Mouse (Mus musculus) yolk sac, embryonic 10.5 days (tissue): ENCODE measurements at regions not wholly inside any gene's neighbourhood (a gene's known extent, or its start where the extent isn't known, plus 50 kb on each side); places are given as distances from the start of the nearest gene placed in this dataset.

ENCODE experiments used
- DNase-seq: peaks from one replicate; pipeline ENCODE4 v3.0.0-alpha.2; 2017; ENCODE audit warnings: low spot score

GRCm38 (mm10) chr11:32978899-32979298, 154.5 kb upstream of the Smim23 start:
- DNase-seq = no peak

GRCm38 (mm10) chr11:32976572-32976971, 152.2 kb upstream of the Smim23 start:
- DNase-seq = no peak

- no peak for DNase-seq
Measured at GRCm38 (mm10) chr11:32973453-32973852, 149.0 kb upstream of the Smim23 start.

DNA sequence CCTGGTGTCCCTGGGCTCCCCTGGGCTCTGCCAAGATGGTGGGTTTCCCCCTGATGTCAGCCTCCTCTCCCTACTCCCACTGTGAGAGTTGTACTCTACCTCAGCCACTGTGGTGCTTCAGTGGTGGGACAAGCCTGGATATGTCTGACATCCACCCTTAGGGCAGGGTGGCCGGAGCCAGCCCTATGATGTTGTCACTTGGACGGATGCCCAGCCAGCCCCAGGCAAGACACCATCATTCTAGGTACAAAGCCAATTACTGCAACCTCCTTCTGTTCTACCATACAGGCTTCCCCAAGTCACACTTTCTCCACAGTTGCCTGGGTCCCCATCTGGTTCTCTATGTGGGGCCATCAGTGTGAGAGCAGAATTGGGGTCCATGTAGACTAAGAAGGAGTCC, 141.0 kb upstream of the Smim23 start:
- DNase-seq = no peak

DNA sequence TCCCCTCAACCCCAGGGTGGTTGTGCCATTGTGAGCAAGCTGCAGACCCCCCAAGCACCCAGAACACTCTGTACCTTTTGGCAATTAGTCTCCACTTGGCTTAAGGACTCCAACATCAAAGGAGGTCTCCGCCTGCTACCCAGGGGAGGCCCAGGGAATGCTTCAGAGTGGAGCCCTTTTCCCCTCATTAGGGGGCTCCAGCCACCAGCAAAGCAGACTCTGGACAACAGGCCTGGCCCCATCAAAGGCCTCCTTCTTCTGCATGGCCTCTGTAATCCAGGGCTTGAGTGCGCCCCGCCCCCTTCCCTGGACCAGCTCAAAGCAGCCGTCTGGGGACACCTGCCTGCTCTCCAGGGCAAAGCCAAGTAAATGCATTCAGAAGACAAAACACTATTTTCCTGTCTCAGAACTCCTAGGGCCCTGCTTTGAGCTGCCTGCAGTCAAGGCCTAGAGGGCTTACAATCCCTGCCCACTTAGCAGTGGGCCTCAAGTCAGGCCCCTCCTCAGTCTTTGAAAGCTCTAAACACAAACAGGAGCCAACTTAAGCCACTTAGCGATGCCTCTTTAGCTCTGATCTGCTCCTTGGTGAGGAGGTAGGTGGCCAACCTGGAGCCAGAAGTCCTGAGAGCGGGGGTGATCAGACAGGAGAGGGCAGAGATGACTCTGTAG, 139.4 kb upstream of the Smim23 start:
- DNase-seq = no peak

DNA sequence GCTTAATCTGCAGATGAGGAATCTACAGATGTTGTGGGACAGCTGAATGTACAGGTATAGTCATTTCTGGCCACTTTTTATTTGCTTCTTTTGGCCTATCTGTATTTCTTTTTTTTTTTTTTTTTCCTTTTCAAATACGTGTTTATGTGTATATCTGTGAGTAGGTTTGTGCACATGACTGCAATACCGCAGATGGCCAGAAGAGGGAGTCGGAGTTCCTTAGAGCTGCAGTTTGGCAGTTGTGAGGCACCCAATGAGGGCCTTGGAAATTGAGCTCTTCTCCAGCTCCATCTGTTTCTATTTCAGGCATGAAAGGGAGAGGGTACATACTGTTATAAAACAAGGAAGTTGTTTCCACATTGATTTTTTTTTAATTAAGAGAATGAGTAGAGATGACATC, 137.2 kb upstream of the Smim23 start:
- DNase-seq = no peak

DNA sequence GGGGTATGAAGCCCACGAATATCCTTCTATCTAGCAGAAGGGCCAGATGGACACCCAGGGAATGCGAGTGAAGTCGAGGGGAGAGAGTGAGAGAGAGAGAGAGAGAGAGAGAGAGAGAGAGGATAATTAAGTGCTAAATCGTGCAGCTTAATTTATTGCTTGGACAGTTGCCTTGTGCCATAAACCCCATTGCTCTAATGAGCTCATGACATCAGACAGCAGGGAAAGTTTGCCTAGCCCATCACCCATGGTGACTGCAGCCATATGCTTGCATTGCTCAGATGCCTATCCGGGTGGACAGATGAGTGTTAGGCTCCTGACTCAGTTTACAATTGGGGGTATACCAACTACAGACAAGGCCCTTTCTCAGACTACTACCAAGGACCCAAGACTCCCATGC, 134.6 kb upstream of the Smim23 start:
- no peak for DNase-seq

GRCm38 (mm10) chr11:32956993-32957392, 132.6 kb upstream of the Smim23 start:
- peak; percentile 3 for DNase-seq

GRCm38 (mm10) chr11:32952271-32952670, 127.9 kb upstream of the Smim23 start:
- no peak for DNase-seq

DNA sequence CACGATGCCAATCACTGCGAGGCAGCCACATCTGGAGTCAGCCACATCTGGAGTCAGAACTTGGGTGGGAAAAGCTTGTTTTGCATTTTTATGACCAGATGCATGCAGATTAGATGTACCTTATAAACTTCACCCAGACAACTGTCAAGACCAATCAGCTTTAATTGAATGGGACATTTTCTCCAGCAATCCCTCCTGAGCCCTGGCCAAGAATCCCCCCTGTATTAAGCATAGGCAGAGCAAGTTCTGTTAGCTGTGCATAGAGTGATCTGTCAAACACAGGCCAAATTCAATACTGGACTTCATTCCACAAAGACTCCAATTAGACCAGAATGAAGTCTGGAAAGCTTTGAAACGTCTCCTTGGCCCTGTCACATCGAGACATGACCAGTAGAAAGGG, 123.7 kb upstream of the Smim23 start:
- DNase-seq = no peak

DNA sequence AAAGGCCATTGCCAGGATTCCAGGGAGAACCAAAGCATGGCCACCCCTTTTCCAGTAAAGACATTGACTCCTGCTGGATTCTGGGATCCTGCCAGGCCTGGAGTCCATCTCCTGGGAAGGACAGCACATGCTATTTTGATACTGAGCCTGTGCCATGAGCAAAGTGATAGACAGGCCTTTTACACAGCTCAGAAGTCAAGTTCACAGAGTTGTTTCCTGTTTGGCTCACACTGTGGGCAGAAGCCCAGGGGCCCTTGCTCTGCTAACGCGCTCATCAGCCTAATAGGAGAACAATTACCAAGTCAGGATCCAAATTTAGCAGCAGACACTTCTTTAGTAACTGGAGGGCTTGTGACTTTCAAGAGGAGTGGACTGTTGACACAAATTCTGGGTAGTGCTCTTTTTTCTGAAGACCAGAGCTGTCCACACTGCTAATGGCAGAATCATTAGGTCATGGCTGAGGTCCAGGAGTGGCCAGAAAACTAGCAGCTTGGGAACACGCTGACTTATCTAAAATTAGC, 122.1 kb upstream of the Smim23 start:
- no peak for DNase-seq

DNA sequence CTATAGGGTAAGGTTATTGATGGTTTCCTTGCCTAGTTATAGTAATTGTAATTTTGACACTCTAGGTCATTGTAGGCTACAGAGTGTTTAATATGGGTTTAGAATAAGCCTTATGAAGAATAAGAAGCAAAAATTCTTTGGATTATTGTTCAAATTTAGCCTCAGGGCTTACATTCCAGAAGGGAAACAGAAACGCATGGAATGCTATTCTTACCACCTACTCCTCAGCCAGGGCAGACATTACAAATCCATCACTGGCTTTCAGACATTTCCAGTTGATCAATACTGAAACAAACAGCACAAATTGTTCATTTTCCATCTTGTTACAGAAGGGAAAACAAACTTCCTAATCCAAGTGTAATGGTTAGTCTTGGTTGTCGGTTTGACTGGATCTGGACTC, 120.7 kb upstream of the Smim23 start:
- DNase-seq = no peak

DNA sequence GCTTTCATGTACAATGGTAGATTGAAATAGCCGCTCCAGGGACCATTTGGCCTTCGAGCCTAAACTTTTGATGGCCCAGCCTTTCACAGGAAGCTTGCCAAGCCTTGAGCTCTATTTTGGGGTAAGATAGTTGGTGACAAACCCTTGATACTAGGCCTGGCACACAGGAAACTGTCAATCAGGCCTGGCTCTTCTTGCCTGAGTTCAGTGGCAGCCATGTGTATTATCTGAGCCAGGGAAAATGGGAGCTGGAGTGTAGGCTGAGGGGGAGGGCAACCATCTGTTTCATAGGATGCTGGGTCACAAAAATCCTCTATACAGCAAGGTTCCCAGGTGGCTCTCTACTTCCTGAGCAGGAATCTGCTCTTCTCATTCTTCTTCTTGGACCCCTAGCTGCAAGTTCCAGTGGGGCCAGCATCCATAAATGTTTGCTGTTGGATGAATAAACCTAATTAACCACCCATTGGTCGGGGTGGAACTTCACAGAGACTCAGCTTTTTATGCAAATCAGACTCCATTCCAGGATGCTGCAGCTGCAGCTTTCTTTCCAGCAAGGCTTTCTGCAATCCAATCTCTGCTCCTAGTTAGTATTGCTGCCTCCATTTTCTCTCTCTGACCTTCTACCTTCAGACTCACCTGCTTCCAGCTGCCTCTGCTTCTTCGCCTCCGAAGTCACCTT, 117.1 kb upstream of the Smim23 start:
- DNase-seq = no peak

- DNase-seq = no peak
Measured at GRCm38 (mm10) chr11:32939102-32939501, 114.7 kb upstream of the Smim23 start.

- DNase-seq = no peak
Measured at GRCm38 (mm10) chr11:32937167-32937566, 112.8 kb upstream of the Smim23 start.

DNA sequence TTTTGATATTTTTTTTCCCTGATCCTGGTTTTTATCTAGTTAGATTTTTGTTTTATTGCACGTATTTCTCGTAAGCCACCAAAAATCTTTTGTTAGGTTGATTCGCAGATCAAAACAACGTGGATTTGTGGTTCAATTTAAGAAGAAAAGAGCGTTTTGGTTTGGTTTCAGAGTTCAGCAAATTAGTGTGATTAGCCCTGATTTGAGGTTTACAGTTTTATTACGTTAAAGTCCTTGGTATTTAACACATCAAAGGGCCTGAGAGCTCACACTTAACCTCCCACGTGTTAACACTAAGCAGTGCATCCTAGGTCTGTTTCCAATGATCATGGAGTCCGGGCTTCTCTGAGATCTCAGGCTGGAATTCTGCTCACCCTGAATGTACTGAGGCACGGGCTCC, 107.5 kb upstream of the Smim23 start:
- no peak for DNase-seq

- peak; percentile 26 for DNase-seq
Measured at GRCm38 (mm10) chr11:32931018-32931417, 106.6 kb upstream of the Smim23 start.

- DNase-seq = no peak
Measured at GRCm38 (mm10) chr11:32928837-32929236, 104.4 kb upstream of the Smim23 start.

DNA sequence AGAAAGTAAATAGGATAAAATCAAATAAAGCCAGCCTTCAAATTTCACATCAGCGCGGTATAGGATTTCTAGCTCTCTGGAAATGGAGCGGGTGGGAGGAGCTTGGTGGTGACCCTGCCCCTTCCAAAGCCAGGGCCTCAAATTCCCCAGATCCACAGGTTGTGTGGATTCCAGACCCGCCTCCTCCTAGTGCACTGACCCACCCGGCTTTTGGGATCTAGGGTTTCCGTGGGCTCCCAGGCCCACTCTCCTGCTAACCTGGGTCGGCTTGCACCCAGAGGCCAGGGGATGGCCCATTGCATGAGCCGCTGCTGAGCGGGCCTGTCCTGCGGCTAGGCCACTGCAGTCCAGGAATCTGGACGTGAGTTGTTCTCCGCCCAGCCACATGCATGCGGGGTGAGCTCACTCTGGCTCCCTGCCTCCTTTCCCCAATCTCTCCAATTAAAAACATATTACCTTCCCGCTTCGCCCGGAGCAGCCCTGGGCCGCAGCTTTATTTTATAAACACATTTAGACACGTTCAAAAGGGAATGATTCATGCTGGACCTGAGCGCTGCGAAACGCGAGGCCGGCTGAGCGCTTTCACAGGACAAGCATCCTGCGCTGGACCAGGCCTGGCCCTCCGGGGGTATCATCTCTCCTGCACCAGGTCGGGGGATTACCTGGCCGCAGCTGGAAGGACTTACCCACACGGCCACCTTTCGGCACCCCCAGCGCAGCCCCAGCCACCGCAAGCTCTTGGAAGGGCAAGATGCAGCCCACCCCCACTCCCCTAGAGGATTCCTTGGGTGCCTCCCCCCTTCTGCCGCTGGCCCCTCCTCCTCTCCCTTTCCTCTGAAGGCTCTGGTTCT, 101.2 kb upstream of the Smim23 start:
- peak; percentile 43 for DNase-seq

DNA sequence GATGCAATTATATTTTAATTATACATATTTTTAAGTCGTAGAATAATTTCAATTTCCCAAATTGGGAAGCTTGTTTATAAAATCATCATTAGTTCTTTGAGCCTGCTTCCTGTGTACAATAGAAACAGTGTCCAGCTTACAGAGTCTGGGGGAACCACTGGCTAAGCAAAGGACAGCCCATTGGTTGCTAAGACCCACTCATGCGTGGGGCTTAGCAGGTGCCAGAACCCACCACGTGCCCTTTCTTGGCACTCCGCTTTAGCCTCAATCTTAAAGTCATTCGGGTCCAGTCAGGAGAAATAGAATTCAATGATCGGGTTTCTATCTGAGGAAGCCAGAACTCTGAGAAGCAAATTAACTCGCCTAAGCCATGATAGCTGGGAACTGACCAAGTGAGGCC, 100.5 kb upstream of the Smim23 start:
- DNase-seq = no peak

DNA sequence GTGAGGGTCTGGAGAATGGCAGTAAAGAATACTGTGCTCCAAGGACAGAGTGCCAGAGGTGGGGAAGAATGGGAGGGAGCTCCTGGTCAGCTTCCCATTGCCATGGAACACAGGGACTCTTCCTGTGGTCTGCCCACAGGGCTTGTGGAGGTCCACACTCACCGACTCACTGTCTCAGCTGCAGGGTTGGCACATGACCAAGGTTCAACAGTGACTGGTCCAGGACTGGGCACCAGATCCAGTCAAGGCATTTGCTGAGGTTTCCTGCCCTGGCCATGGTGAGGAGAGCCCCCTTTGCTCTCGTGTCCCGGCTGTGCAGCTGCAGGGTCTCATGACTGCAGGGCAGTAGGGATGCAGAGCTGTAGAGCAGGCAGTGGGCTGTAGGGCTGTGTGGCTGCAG, 88.7 kb upstream of the Smim23 start:
- no peak for DNase-seq

DNA sequence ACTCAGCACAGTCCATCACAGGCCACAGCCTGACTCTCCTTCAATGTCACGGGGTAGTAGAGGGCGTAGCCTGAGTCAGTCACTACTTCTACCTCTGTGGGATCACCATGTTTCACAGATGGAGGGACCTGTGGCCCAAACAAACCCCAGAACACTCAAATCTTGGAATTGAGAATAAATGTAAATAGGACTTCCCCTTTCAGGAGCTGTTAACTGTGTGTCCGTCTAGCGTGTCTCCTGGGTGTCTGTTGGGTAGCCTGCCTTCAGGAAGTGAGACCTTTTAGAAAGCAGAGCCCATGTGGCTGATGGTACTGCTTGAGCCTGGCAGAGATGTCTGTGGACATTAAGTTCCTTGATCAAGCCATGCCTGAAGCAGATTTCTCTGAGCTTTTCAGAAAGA, 87.4 kb upstream of the Smim23 start:
- no peak for DNase-seq
